ENCODE assay signal across 9 mouse cellular contexts in genomic region chr2:150667065-150667819, GRCm38 (mm10). TPM values are rescaled to one million over a fixed set of nuclear protein-coding genes. Genes with fewer than 3 reads are reported as not detected.
A peak's percentile ranks its signal among the peaks of the same experiment; 100 is the strongest.
DNase-seq lines count a peak whose midpoint lies in the region; ATAC-seq and TF ChIP-seq lines count a peak whose summit lies in the region.
"Had no signal": no experiment of that assay in that cellular context is flagged by ENCODE, and none has a peak within 500 bp of the region (broad histone marks: within the 10 kb centered on the region; RNA-seq: fewer than 3 reads in every experiment).

No protein-coding gene starts in this region.

- peak; percentile 89 for ATAC-seq in inflammation-experienced regulatory T-cells, adult 6 months
- peak; percentile 37 for ATAC-seq in liver, embryonic 16.5 days (ENCODE audit: low read depth)
- ATAC-seq in neural tube, embryonic 11.5 days (ENCODE audit: insufficient read depth, low FRiP score, low TSS enrichment): peak; percentile 60

- H3K4me2 ChIP-seq in liver, embryonic 16.5 days (ENCODE audit: low read depth, low read length): peak overlapping the region; percentile 92
- peak overlapping the region; percentile 92 for H3K4me2 ChIP-seq in neural tube, embryonic 11.5 days (ENCODE audit: low read depth)

- no peak for TF ChIP-seq CTCF in gastrocnemius, adult 2 months (IDR thresholded peaks at IDR 0.05)
- no peak for TF ChIP-seq CTCF in embryonic fibroblast, embryonic 13.5 days (IDR thresholded peaks at IDR 0.05; ENCODE audit: borderline replicate concordance, insufficient read depth, low read length)

- peak overlapping the region; percentile 90 for H3K27ac ChIP-seq in gastrocnemius, adult 2 months
- H3K27ac ChIP-seq in embryonic fibroblast, embryonic 13.5 days (ENCODE audit: insufficient read depth, low read length): no peak overlapping the region
- peak overlapping the region; percentile 93 for H3K27ac ChIP-seq in liver, embryonic 16.5 days (ENCODE audit: low read length)
- H3K27ac ChIP-seq in neural tube, embryonic 11.5 days (ENCODE audit: low read depth, low read length): peak overlapping the region; percentile 45; the same call in 1 of the 2 replicates

- intact Hi-C loops in gastrocnemius, adult 2 months (cut with DNase I): no loop called here

- WGBS in liver, embryonic 16.5 days (ENCODE audit: insufficient replicate concordance): under 1% methylated on average over 17 of the region's 17 CpGs
- WGBS in neural tube, embryonic 11.5 days: 4% methylated on average over 17 of the region's 17 CpGs

- DNase-seq in gastrocnemius, adult 2 months: no peak
- no peak for DNase-seq in gastrocnemius, postnatal 10 days
- DNase-seq in neural tube, embryonic 11.5 days (ENCODE audit: low spot score): no peak
- DNase-seq in right cerebral cortex, postnatal 4 days: no peak
- DNase-seq in right cerebral cortex, adult 2 months (ENCODE audit: low spot score in 2 of 2): no peak

- H3K4me1 ChIP-seq in embryonic fibroblast, embryonic 13.5 days (ENCODE audit: control insufficient read depth, insufficient read depth, low read length): 0 out of 2 replicates have a peak, but pooled peaks cover 2% of the 10 kb centered on the region
- H3K4me1 ChIP-seq in liver, embryonic 16.5 days (ENCODE audit: control insufficient read depth, low read depth, low read length): peaks cover 72% of the 10 kb centered on the region
- peaks cover 2% of the 10 kb centered on the region; the same call in 1 of the 2 replicates for H3K4me1 ChIP-seq in neural tube, embryonic 11.5 days (ENCODE audit: control insufficient read depth, insufficient read depth, low read length)

- peak overlapping the region; percentile 88 for H3K9ac ChIP-seq in liver, embryonic 16.5 days (ENCODE audit: low read depth, low read length)
- peak overlapping the region; percentile 77 for H3K9ac ChIP-seq in neural tube, embryonic 11.5 days (ENCODE audit: low read length)

- peak overlapping the region; percentile 80 for H3K4me3 ChIP-seq in gastrocnemius, adult 2 months
- H3K4me3 ChIP-seq in embryonic fibroblast, embryonic 13.5 days (ENCODE audit: insufficient read depth, low read length): peak overlapping the region; percentile 49
- H3K4me3 ChIP-seq in liver, embryonic 16.5 days (ENCODE audit: low read depth, low read length): peak overlapping the region; percentile 90
- H3K4me3 ChIP-seq in neural tube, embryonic 11.5 days (ENCODE audit: low read depth, low read length): peak overlapping the region; percentile 63

- no peaks in the 10 kb centered on the region for H3K27me3 ChIP-seq in liver, embryonic 16.5 days (ENCODE audit: control insufficient read depth, insufficient read depth, low read depth, low read length)
- H3K27me3 ChIP-seq in neural tube, embryonic 11.5 days (ENCODE audit: control insufficient read depth, insufficient read depth, low read length): peaks cover 3% of the 10 kb centered on the region; the same call in 1 of the 2 replicates

- H3K9me3 ChIP-seq in liver, embryonic 16.5 days (replicated peaks; ENCODE audit: control insufficient read depth, low read length): no peaks in the 10 kb centered on the region
- no peaks in the 10 kb centered on the region for H3K9me3 ChIP-seq in neural tube, embryonic 11.5 days (ENCODE audit: control insufficient read depth, low read length)

- no peaks in the 10 kb centered on the region for H3K36me3 ChIP-seq in liver, embryonic 16.5 days (ENCODE audit: control insufficient read depth, insufficient read depth)
- H3K36me3 ChIP-seq in neural tube, embryonic 11.5 days (ENCODE audit: control insufficient read depth, insufficient read depth, low read length): no peaks in the 10 kb centered on the region

- no peak for TF ChIP-seq POLR2A in embryonic fibroblast, embryonic 13.5 days (IDR thresholded peaks at IDR 0.05; ENCODE audit: low read depth, low read length)

RNA-seq across cellular contexts. Expression of gene Acss1, which starts 1.1 kb away (rescaled TPM):
- 10 to 100 TPM; 12.9 to 38.7 TPM for total RNA-seq in gastrocnemius, adult 2 months (2021)
- total RNA-seq in gastrocnemius, postnatal 10 days (2021): 10 to 100 TPM; 18.0 to 22.1 TPM
- 0.47 TPM in 1 of 2 replicates, not detected in the other for polyA plus RNA-seq in embryonic fibroblast, embryonic 13.5 days (2011; ENCODE audit: insufficient read length, low read depth, missing spikeins)
- polyA plus RNA-seq in inflammation-experienced regulatory T-cells, adult 6 months (2017; shearing (Covaris generic)): 10 to 100 TPM in 2 of 3 experiments, 1 to 10 TPM in 1; 7.4 to 18.7 (median 13.7) TPM
- 49.9 and 56.3 TPM in 2 replicates for polyA plus RNA-seq in liver, embryonic 16.5 days (2015; fragmentation: Nextera tagmentation; extraction: Ambion mirVana)
- 18.4 and 21.5 TPM in 2 replicates for polyA plus RNA-seq in neural tube, embryonic 11.5 days (2014; fragmentation: Nextera tagmentation; extraction: Ambion mirVana)

RNA-seq across cellular contexts. Expression of gene Vsx1, which starts 21.9 kb away (rescaled TPM):
- not detected for total RNA-seq in gastrocnemius, adult 2 months (2021)
- not detected for total RNA-seq in gastrocnemius, postnatal 10 days (2021)
- not detected in 2 replicates for polyA plus RNA-seq in embryonic fibroblast, embryonic 13.5 days (2011; ENCODE audit: insufficient read length, low read depth, missing spikeins)
- not detected for polyA plus RNA-seq in inflammation-experienced regulatory T-cells, adult 6 months (2017; shearing (Covaris generic))
- not detected in 2 replicates for polyA plus RNA-seq in liver, embryonic 16.5 days (2015; fragmentation: Nextera tagmentation; extraction: Ambion mirVana)
- 0.91 and 0.99 TPM in 2 replicates for polyA plus RNA-seq in neural tube, embryonic 11.5 days (2014; fragmentation: Nextera tagmentation; extraction: Ambion mirVana)
- polyA plus RNA-seq: Patski had no signal

RNA-seq across cellular contexts. Expression of gene Apmap, which starts 58.9 kb away (rescaled TPM):
- 10 to 100 TPM; 16.8 to 21.4 TPM for total RNA-seq in gastrocnemius, adult 2 months (2021)
- total RNA-seq in gastrocnemius, postnatal 10 days (2021): 10 to 100 TPM; 21.1 to 23.0 TPM
- 15.2 and 19.4 TPM in 2 replicates for polyA plus RNA-seq in embryonic fibroblast, embryonic 13.5 days (2011; ENCODE audit: insufficient read length, low read depth, missing spikeins)
- polyA plus RNA-seq in inflammation-experienced regulatory T-cells, adult 6 months (2017; shearing (Covaris generic)): 10 to 100 TPM; 14.9 to 16.8 (median 15.8) TPM
- 27.2 and 29.2 TPM in 2 replicates for polyA plus RNA-seq in liver, embryonic 16.5 days (2015; fragmentation: Nextera tagmentation; extraction: Ambion mirVana)
- 39.9 and 41.2 TPM in 2 replicates for polyA plus RNA-seq in neural tube, embryonic 11.5 days (2014; fragmentation: Nextera tagmentation; extraction: Ambion mirVana)

Comparison
In these comparisons a context has a peak if more than half of its experiments do, and no peak if none do; other contexts are left out.
1. ATAC-seq: peak in every context shown above with its lines; median percentile 89 in inflammation-experienced regulatory T-cells, adult 6 months; 60 in neural tube, embryonic 11.5 days; 37 in liver, embryonic 16.5 days.